Mouse (Mus musculus): Measurements from ENCODE around the gene Hes7.

The Hes7 gene

DNA sequence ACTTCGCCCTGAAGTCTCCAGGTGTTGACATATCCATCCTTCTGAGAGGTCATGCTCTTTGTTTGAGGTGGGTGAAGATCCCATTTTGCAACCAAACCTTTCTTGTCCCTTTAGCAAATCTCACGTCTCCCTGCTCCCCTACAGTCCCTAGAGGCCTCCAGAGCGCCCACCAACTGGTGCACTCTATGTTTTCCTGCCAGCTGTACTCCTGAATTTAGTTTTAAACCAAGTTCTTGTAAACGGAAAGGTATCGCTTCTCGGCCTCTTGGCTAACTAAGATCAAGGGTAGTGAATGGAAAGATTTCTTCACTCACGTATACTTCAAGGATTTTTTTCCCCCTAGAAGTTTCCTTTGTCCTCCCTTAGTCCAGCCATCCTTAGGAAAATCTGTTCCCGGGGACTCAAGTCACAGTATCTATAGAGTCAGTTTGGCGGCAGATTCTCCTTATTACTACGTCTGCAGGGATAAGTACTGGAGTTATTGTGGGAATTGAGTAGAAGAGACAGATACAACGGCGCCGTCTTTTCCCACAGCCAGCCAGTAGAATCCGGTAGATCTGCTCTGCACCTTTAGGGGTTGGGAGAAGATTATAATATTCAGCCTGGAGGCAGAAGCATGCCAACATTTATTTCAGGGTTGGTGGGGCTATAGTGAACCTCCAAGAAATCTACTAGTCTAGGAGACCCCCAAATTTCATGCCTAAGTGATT is 603 bp upstream of the Hes7 start:
- DNase-seq: peak in 1 of 2 experiments; percentile 14

DNA sequence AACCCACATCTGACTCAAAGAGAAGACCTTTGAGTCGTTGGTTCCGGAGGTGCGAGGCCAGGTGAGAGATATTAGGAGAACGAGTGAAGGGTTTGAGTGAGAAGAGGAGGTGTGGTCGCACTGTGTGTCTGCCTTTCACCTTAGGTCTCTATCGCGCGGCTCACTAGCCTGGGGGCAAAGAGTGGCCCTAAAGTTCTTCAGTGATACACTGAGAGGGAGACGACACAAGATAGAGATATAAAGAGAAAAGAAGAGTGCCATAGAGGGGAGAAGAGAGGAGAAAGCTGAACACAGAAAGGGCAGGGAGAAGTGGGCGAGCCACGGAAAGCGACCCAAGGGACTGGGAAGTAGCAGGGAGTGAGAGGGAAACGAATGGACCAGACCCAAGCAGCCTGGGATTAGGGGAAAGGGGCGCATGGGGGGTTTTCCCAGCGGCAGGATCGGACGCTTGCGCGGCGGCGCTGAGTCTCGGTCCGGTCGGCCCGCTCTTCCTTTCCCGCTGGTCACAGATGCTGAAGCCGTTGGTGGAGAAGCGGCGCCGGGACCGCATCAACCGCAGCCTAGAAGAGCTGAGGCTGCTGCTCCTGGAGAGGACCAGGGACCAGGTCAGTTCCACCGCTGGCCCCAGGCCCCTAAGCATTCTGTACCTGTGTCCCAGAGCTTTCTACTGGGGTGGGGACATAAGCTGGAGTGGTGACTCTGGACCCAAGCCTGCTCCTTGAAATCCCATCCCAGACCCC is 967 bp downstream of the Hes7 start:
- DNase-seq: peak; percentile 40 to 58

DNA sequence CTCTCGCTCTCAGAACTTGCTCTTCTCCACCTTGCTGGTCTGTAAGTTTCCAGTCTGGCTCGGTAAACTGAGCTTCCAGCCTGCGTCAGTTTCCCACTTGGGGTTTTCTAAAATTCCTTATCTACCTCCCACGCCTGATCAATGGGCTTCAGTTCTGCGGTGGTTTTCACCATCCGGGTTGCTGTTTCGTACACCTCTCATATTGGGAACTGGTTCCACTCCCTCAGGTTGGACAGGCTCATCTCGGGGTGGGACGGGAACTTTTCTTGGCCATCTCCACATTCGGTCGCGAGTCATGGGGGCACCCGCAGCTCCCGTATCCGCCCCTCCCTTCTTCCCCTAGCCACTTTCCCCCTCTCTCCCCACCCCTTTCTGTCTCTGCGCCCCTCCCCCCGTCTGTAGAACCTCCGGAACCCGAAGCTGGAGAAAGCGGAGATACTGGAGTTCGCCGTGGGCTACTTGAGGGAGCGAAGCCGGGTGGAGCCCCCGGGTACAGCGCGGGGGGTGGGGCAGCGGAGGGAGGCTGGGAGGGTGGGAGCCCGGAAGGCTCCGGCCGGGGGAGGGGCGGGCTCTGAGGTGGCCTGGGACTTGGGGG is 1.6 kb downstream of the Hes7 start:
- DNase-seq: no peak

DNA sequence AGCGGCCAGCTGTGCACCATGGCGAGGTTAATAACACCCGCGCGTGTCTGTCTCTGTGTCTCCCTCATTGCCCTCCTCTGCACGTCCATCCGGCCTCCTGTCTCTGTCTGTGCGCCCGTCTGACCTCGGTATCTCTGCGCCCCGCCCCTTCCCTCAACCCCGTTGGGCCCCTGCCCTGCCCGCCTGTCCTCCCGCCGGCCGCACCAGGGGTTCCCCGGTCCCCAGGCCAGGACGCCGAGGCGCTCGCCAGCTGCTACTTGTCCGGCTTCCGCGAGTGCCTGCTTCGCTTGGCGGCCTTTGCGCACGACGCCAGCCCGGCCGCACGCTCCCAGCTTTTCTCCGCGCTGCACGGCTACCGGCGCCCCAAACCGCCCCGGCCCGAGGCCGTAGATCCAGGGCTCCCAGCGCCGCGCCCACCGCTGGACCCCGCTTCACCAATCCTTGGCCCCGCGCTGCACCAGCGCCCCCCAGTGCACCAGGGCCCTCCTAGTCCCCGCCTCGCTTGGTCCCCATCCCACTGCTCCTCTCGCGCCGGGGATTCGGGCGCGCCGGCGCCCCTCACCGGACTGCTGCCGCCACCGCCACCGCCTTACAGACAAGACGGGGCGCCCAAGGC is 2.2 kb downstream of the Hes7 start, which contains the start of gene 9130213A22Rik:
TSS of gene 9130213A22Rik (minus strand) at position 254 of the 616 bp plus-strand sequence.
- peak; percentile 82 to 85 for DNase-seq

DNA sequence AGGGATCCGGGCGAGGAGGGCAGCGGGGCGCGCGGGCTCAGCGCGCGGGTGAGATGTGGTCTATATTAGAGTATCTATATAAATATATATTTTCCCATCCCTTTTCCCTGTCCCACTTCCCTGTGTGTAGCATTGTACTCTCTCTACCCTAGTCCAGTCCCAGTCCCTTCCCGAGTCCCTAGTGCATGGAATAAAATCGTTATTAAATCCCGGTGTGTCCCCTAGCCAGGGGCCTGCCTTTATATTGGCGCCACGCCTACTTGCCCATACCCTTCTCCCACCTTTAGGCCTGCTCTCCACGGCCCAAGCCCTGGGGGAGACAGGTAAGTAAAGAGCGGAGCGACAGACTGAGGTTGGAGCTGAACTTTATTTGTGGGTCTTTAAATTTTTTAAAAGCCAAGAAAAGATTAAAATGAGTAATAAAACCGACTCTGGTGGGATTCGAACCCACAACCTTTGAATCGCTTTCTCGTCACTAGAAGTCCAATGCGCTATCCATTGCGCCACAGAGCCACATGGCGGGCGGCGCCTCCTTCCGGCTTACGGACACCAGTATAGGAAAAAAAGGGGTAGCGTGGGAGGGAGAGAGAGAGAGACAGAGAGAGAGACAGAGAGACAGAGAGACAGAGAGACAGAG is 3.0 kb downstream of the Hes7 start:
- DNase-seq: peak; percentile 85 to 92

DNA sequence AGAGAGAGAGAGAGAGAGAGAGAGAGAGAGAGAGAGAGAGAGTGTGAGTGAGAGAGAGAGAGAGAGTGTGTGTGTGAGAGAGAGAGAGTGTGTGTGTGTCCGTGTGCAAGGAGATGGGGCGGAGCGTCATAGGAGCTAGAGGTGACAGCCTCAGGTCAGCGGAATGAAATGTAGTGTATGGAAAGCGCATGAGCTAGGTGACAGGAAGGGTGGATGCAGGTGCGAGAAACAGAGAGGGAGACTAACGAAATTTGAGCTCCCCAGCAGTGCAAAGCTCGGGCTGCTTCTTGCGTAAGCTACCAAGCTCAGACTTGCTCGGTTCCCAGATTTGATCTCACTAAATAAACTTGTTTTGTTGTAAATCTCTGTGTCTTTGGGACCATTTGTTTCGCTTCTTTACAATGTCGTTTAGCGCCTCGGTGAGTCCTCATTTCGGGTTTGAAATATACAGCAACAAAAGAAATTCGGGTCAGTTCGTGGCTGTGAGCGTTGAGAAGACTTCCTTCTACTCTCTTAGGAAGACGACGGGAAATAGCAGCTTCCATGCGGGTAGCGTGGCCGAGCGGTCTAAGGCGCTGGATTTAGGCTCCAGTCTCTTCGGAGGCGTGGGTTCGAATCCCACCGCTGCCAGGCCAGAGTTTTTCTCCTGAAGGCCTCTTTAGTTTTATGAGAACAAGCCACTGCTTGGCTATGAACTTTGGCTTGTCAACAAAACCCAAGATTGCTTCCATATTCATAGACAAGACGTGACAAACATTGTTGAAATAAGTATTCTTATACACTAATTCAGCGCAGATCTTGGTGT is 3.7 kb downstream of the Hes7 start:
- DNase-seq: peak; percentile 81 to 91

DNA sequence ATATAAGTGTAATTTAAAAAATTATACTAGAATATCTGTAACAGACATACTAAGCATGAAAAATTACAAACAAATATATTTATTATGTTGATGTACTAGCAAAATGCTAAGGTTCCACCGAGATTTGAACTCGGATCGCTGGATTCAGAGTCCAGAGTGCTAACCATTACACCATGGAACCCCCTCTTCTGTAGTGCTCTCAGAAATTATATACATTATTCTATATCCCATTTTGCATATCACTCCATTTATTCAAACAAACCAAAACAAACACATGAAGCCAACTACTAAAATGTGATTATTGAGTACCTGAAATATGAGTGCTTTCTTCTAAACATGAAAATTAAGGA is 4.3 kb downstream of the Hes7 start:
- DNase-seq: peak; percentile 61 to 75

DNA sequence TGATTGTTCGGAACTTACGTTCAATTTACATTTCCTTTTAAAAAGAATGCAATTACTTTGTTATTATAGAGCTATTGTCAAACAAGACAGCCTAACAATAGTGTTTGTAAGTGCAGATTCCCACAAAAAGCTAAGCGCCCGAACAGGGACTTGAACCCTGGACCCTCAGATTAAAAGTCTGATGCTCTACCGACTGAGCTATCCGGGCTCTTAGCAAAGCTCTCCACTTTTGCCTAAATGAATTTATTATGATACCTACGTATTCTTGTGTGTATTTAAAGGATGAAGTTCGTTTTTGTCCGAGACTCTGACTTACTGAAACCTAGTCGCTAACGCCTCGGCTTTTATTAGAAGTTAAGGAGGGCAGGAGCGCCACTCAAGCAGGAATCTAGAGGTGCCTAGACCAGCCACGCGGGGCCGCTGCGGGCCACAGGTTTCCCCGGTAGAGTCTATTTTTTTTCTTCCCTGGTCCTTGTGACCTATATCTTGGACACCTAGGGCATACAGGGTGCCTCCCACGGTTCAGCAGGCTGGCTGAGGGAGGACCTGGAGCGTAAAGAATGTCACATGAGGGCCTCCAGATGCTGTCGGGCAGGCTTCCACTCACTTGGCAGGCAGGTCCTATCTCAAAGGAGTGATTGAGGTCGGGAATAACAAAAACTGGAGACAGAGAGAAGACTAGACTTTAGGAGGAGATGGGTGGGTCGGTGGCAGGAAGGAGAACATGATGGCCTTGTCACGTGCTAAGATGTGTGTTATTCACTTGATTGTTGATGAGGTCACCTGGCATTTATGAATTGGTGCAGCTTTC is 5.0 kb downstream of the Hes7 start:
- DNase-seq: peak; percentile 86 to 87

DNA sequence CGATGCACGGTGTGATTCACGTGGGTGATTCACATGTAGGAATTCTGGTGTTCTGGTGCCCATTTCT is 5.5 kb downstream of the Hes7 start, which contains the start of gene Aloxe3:
TSS of gene Aloxe3 (plus strand) at position 45 of the 67 bp plus-strand sequence.
- DNase-seq: no peak

DNA sequence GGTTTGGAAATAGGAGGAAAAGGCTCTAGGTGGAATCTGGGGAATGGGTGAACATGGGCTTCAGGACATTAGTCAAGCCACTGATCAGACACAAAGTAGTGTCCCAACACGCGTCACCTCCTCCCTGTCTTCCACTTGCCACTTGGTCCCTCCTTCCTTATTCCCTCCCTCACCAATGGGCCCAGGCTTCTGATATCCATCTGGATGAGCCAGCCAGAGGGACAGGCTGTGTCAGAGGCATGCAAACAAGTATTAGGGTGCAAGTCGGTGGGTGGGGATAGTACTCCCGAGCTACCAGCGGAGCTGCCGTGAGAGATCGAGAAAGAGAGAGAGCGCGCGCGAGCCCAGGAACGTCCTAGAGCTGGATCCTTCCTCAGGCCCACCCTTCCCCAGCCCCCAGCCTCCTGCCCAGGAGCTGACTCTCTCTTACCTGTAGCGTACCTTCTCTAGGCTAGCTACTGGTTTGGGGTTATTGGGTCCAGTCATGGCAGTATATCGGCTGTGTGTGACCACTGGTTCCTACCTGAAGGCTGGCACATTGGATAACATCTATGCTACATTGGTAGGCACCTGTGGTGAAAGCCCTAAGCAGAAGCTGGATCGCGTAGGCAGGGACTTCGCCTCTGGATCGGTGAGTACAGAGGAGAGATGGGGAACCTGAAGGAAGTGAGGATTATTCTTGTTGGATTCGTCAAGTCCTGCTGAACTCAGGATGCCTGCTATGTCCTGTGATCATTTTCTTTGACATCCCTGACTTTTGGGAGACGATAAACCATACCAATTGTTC is 5.9 kb downstream of the Hes7 start:
- DNase-seq: peak; percentile 64 to 67

DNA sequence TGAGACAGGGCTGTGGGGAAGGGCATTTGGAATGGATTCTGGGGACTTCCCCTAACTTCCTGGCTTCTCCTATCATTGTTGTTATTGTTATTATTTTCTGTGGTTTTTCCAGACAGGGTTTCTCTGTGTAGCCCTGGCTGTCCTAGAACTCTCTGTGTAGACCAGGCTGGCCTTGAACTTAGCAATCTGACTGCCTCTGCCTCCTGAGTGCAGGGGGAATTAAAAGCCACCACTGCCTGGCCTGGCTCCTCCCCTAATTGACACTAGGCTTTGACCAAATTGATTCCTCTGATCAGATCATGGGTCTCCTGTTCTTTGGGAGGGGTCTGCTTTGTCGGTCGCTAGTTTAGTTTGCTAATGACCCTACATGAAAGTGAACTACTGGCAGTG is 6.5 kb downstream of the Hes7 start:
- no peak for DNase-seq

DNA sequence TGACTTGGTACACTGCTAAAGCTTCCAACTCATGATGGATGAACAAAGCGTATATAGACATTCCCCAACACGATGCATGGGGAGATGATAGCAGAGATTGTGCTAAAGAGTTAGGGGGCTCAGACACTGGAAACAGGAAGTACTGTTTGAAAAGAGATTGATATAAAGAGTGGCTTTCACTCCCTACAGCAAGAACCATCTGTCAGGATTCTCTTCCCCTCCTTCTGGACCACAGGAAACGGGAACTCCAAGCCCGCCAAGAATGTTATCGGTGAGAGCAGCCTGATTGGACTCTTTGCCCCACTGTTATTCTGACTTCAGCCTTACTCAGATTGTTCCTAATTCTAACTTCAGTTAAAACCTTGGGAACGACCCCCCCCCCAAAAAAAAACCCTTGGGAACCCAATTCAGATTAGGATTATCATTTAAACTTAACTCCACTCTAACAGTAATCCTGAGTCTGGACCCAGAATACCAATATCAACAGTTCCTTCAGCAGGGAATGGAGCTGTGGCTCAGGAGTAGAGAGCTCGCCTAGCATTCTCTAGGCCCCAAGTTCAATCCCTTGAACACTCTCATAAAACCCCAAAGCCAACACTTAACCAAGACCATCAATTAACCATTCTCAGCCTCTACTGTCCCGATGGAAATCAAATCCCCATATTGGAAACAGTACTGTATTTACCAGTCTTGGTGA is 8.4 kb downstream of the Hes7 start:
- DNase-seq: no peak

DNA sequence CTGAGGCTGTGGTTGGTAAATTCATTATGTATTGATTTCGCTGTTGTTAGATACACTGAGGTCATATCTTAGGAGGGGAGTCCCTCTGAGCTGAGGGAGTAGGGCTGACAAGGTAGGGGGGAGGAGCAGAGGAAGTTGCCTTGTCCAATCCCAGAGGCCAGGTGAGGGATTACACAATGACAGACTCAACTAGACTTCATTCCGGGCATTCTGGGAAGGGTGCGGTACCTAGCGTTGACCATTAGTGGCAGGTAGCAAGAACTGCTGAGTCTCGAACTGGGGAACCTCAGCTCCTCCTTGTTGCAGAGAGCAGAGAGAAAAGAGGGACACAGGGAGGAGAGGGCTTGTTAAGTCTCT is 13.3 kb downstream of the Hes7 start:
- no peak for DNase-seq

DNA sequence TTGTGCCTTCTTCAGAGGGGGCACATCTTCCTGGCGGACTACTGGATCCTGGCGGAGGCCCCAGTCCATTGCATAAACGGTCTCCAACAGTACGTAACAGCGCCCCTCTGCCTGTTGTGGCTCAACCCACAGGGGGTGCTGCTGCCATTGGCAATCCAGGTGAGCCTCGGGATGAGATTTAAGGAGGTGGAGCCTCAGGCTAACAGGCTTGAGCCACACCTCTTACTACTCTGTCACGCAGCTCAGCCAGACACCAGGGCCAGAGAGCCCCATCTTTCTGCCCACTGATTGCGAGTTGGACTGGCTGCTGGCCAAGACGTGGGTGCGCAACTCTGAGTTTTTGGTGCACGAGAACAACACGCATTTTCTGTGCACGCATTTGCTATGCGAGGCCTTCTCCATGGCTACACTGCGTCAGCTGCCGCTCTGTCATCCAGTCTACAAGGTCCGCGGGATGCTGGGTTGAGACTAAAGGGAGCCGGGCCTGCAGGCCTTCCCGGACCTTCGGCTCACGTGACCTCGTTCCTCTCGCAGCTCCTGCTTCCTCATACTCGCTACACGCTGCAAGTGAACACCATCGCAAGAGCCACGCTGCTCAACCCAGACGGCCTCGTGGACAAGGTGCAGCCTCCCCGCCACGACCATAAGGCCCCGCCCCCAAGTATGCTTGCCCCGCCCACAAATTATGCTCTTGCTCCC is 13.9 kb downstream of the Hes7 start:
- DNase-seq: peak; percentile 69 to 78

DNA sequence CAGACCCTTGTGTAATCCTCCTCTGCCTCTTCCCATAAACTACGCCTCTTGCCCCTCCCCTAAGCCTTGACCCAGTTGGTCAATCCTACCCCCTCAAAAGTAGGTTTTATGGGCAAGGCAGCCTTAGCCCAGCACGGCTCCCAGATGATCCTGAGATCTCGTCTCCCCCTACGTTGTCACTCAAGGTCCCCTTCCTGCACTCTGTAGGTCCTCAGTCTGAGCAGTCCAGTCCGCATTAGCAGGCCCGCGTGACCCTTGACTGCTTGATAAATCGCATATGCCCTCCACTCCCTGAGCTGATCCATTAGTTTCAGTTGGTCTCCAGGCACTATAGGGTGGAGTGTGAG is 14.4 kb downstream of the Hes7 start:
- DNase-seq: no peak

DNA sequence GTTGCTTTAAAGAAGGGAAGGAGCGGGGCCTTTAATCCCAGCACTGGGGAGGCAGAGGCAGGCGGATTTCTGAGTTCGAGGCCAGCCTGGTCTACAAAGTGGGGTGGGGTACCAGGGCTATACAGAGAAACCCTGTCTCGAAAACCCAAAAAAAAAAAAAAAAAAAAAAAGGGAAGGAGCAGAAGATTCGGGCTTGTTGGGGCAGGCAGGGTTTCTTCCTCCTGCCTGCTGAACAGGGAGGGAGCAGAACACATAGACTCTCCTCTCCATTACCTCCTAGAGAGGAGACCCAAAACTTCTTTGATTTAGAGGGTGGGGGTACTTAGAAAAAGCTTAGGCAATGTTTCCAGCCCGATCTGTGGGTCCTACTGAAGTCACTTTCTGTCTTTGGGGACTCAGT is 15.2 kb downstream of the Hes7 start:
- no peak for DNase-seq

DNA sequence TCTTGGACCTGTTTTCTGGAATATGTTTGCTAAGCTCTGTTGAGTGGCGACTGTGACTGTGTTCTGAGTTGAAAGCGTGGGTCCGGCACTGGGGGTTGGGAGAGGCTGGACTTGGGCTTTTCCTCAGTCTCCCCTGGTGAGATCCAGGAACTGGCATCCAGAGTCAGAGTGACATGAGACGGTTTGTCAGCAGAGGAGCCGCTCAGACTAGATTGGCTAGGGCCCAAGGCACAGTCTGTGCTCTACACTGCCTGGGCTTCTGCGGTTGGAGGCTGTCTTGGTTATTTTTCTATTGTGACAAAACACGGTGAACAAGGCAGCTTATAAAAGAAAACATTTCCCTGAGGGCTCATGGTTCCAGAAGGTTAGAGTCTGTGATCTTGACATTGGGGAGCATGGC is 27.3 kb downstream of the Hes7 start:
- DNase-seq: no peak

DNA sequence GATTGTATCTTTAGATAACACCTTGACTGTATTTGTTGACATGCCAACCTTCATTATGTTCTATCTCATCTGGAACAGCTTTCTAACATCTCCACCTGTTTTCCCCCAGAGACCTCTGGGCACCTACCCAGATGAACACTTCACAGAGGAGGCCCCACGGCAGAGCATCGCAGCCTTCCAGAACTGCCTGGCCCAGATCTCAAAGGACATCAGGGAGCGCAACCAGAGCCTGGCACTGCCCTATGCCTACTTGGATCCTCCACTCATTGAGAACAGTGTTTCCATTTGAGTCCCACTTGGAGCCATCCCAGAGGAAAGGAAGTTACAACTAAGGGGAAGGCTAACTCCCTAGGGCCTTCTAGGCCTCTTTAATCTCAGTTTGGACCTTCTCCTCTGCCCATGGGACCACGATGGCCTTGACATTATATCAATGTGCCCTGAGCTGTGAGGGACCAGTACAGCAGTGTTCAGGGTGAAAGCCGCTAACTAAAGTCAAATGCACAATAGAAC is 28.3 kb downstream of the Hes7 start:
- no peak for DNase-seq

DNA sequence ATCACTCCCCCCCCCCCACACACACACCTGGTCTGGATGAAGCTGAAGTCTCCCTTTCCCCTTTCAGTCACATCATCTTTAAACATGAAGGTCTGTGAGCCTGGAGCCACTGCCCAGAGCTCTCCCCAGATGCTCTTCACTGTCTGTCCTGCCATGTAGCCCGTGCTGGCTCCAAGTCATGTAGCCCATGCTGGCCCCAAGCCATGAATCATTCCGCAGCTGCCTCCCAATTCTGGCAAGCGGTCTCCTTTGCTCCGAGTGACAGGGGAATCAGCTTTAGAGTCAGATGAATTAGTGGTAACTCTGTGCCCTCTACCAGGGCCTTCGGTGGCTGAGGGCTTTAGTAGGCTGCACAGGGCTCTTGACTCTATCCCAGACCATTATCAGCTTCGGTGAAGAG is 29.5 kb downstream of the Hes7 start:
- no peak for DNase-seq

DNA sequence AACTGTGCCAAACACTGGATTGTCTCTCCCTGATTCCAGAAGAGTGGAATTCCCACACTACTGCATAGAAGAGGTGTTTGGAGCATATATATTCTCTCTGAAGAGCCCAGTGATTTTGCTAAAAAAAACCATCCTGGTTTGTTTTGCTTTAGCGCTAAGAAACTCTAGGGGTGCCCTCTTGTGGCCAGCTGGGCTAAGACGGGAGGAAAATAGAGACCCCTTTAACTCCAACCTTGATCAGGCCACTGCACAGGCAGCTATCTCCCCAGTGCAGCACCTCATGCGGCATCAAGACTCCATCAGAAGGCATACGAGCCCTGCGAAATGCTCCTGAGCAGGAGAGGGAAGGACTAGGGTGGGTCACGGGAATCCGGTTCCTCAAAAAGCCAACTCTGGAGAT is 30.2 kb downstream of the Hes7 start:
- DNase-seq: peak; percentile 80 to 84
